1 mouse cellular context compared by ENCODE assay signal in the genomic region with DNA sequence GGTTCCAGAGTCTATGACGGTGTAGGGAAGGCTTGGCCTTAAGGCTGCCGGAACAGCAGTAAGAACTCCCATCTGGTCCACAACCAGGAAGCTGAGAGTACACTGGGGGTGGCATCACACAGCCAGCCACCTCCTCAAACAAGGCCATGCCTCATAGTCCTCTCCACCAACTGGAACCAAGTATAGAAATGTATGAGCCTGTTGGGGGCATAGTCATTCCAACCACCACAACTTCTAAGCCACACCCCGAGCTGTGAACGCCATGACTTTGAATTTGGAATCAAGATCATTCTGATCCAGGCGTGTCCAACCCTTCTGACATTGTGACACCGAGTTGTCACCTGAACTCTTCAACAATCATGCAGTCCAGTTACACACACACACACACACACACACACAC.
TF ChIP-seq lines count a peak whose summit lies in the region.

No protein-coding gene starts in this region.

TF ChIP-seq in CH12.LX, 34 proteins besides CTCF, POLR2A, EP300 and RAD21:
- TF ChIP-seq E2F4 (IDR thresholded peaks at IDR 0.05; ENCODE audit: insufficient replicate concordance, low read depth, low read length): no peak
- no peak for TF ChIP-seq MEF2A (IDR thresholded peaks at IDR 0.05; ENCODE audit: borderline replicate concordance, low read depth, low read length)
- 0 out of 2 replicates have a peak, but pooled peaks have one; percentile 26 for TF ChIP-seq TBP (conservative IDR thresholded peaks at IDR 0.05; ENCODE audit: low read depth, low read length)
- 0 out of 2 replicates have a peak, but pooled peaks have one; percentile 19 for TF ChIP-seq ELF1 (IDR thresholded peaks at IDR 0.05; ENCODE audit: low read depth, low read length)
